Mouse (Mus musculus) hindbrain, embryonic 13.5 days (tissue): ENCODE measurements at regions not wholly inside any gene's neighbourhood (a gene's known extent, or its start where the extent isn't known, plus 50 kb on each side); places are given as distances from the start of the nearest gene placed in this dataset.

Experiments used
- ATAC-seq: fragments of 200-750 bp; cut with Nextera tagmentation; 2 replicates; pipeline ENCODE4 v1.8.0; 2017; ENCODE audit warnings: moderate TSS enrichment; ENCODE audit not compliant: low FRiP score
- H3K27ac ChIP-seq: fragments of 300-500 bp; sonication (generic); 2 replicates; pipeline ENCODE4 v1.5.1; 2015; ENCODE audit warnings: inconsistent platforms, mild to moderate bottlenecking, moderate library complexity
- H3K27me3 ChIP-seq: fragments of 300-500 bp; sonication (generic); 2 replicates; pipeline ENCODE4 v1.6.1; 2015; ENCODE audit warnings: mild to moderate bottlenecking, inconsistent platforms
- H3K36me3 ChIP-seq: fragments of 300-500 bp; sonication (generic); 2 replicates; pipeline ENCODE4 v1.6.1; 2015; ENCODE audit warnings: mild to moderate bottlenecking, inconsistent platforms
- H3K4me1 ChIP-seq: fragments of 300-500 bp; sonication (generic); replicated peaks from 2 replicates; pipeline ENCODE4 v1.6.1; 2015; ENCODE audit warnings: inconsistent platforms
- H3K4me2 ChIP-seq: fragments of 300-500 bp; sonication (generic); 2 replicates; pipeline ENCODE4 v1.6.1; 2015; ENCODE audit warnings: inconsistent platforms, mild to moderate bottlenecking, moderate library complexity
- H3K4me3 ChIP-seq: fragments of 300-500 bp; sonication (generic); 2 replicates; pipeline ENCODE4 v1.5.1; 2015; ENCODE audit warnings: mild to moderate bottlenecking, inconsistent platforms
- H3K9ac ChIP-seq: fragments of 300-500 bp; sonication (generic); 2 replicates; pipeline ENCODE4 v1.6.1; 2015; ENCODE audit warnings: mild to moderate bottlenecking, inconsistent platforms
- H3K9me3 ChIP-seq: fragments of 300-500 bp; sonication (generic); 2 replicates; pipeline ENCODE4 v1.6.1; 2016; ENCODE audit warnings: inconsistent platforms
- WGBS: fragments of 180-500 bp; shearing (Covaris S2); methylation state at CpG from one replicate; pipeline ENCODE4 v1.1.7; 2015; 5-methylcytosine and 5-hydroxymethylcytosine counted together

DNA sequence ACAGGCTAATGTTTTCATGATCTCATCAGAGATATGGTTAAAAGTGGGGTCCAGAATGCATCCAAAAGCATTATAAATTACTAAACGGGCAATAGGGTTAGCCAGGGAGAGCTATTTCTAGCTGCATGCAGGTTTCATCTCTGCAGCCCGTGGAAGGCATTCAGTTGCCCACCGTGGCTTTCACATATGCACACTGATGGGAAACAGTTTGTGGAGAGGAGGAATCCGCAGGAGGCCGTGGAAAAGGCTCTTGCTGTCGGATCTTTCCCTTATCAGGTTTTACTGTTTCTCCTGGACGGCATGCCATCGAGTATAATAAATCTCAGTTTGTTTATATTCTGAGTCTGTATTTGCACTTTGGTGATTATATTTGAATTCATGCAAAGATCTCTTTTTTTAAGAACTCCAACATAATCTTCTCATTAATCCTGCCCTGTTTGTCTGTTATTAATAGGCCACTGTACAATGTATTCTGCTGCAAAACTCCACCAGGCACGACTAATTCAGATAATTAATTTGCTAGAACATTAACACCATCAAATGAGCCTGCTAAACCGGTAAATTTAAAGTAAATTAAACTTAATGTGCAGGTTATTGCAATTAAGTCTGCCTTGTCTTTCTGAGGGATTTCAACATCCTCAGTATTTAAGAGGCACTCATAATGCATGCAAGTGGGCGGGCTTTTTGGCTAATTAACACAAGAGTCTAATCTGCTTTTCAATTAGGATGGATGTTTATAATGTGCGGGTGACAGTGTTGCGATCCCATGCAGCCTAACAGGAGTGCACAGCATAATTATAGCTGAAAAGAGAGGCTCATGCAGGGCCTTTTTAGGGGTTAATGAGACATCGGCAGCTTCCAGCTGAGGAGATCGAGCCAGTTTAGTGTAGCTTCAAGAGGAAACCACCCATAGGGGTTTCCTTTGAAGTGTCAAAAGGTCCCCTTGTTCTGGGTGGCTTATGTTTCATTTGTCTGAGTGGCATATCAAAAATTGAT is 170.2 kb downstream of the Pou4f1 start:
- H3K27ac ChIP-seq: no peak overlapping the region
- H3K4me3 ChIP-seq: no peak overlapping the region
- ATAC-seq: peak; percentile 88
- peaks cover 22% of the 10 kb centered on the region for H3K4me1 ChIP-seq
- WGBS: 29% methylated on average over 15 of the region's 15 CpGs
- H3K27me3 ChIP-seq: peaks cover 22% of the 10 kb centered on the region; the same call in 1 of the 2 replicates
- no peaks in the 10 kb centered on the region for H3K36me3 ChIP-seq
- H3K9ac ChIP-seq: no peak overlapping the region
- H3K4me2 ChIP-seq: 0 out of 2 replicates have a peak overlapping the region, but pooled peaks have one; percentile 8
- H3K9me3 ChIP-seq: no peaks in the 10 kb centered on the region

DNA sequence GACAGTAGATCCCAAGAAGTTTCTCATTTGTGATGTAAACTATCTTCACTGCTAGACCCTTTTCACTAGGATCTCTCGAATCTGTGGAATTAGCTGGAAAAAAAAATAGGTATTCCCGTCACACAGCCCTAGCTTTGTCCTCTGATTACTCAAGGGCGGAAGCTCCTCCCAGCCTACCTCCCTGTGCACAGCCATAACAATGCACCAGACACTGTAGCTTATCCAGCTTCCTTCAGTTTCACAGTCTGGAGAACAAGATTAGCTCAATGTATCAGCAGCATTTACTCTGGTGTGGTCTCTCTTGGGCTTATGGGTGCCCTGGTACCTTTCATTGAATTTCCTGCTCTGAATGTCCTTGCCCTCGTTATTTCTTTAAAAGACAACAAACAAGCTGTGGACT is 174.0 kb downstream of the Pou4f1 start:
- Histone ChIP-seq H3K36me3 (no peaks in the 10 kb centered on the region), H3K27ac (no peak overlapping the region), H3K9me3 (no peaks in the 10 kb centered on the region), H3K4me1 (peaks cover 22% of the 10 kb centered on the region), H3K4me2 (no peak overlapping the region), H3K27me3 (peaks cover 21% of the 10 kb centered on the region; the same call in 1 of the 2 replicates), H3K4me3 (no peak overlapping the region), H3K9ac (no peak overlapping the region)
- 44% methylated on average over 4 of the region's 4 CpGs for WGBS
- ATAC-seq: no peak

DNA sequence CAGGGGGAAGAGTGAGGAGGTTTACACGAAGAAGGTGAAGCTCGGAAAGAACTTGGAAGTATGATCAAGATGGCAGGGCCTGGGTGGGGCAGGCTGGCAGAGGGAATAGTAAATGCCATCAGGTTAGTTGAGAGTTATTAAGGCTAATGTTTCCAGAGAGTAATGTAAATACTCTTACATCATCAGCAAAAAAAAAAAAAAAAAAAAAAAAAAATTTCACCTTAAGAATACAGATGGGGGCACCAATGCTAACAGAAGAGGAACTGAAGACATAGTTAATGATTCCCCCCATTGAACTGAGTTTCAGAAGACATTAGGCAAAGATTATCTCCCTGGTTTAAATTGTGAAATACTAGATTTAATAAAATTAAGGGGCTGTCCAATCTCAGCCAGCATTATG is 174.7 kb downstream of the Pou4f1 start:
- ATAC-seq: no peak
- no peak overlapping the region for H3K27ac ChIP-seq
- WGBS: 100% methylated on average over 2 of the region's 2 CpGs

DNA sequence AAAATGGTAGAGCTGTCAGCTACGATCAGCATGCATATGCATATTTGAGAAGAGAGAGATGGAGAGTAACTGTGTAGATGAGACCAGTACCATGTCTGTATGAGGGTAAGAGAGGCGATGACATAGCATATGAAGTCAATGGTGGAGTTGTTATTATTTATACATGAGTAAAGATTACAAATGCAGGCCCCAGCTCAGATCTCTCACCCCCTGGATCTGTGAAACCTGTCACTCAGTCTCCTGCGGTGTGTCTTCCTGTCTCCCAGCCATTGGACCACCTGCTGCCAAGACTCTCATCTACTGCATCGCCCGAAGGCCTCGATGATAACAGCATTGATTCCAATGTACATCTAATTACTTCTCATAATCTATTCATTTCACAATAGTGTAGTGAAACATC is 187.4 kb downstream of the Pou4f1 start:
- H3K4me3 ChIP-seq: no peak overlapping the region
- H3K9me3 ChIP-seq: no peaks in the 10 kb centered on the region
- H3K27me3 ChIP-seq: no peaks in the 10 kb centered on the region
- H3K27ac ChIP-seq: no peak overlapping the region
- 67% methylated on average over 6 of the region's 6 CpGs for WGBS
- no peaks in the 10 kb centered on the region for H3K36me3 ChIP-seq
- ATAC-seq: peak; percentile 52; the same call in 1 of the 2 replicates
- H3K4me1 ChIP-seq: 0 out of 2 replicates have a peak, but pooled peaks cover 3% of the 10 kb centered on the region
- H3K9ac ChIP-seq: no peak overlapping the region
- no peak overlapping the region for H3K4me2 ChIP-seq

More for the DNA sequence above, 174.7 kb downstream of the Pou4f1 start:
- Histone ChIP-seq H3K4me1 (peaks cover 16% of the 10 kb centered on the region), H3K4me2 (no peak overlapping the region), H3K27me3 (peaks cover 19% of the 10 kb centered on the region; the same call in 1 of the 2 replicates), H3K36me3 (no peaks in the 10 kb centered on the region), H3K9ac (no peak overlapping the region), H3K4me3 (no peak overlapping the region), H3K9me3 (no peaks in the 10 kb centered on the region)

DNA sequence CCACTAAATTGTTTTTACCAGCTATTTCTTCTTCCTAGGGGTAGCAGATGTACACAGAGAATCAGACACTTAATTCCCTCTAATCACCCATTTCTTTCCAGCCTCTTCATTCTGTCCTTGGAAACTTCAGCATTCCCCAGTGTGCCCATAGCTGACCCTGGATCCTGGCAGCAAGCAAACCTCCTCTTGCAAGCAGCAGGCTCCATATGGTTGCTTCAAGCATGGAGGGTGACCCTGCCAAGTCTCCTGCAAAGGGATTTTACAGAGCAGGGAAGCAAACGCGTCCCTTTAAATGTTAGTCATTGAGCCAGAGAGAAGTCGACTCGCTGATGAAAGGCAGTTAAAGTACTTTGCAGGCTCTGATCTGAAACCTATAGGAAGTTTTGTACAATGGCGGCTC is 187.9 kb downstream of the Pou4f1 start:
- H3K4me3 ChIP-seq: no peak overlapping the region
- no peak overlapping the region for H3K9ac ChIP-seq
- no peak overlapping the region for H3K4me2 ChIP-seq
- no peaks in the 10 kb centered on the region for H3K27me3 ChIP-seq
- no peaks in the 10 kb centered on the region for H3K9me3 ChIP-seq
- ATAC-seq: no peak
- H3K27ac ChIP-seq: no peak overlapping the region
- 0 out of 2 replicates have a peak, but pooled peaks cover 3% of the 10 kb centered on the region for H3K4me1 ChIP-seq
- H3K36me3 ChIP-seq: no peaks in the 10 kb centered on the region
- 65% methylated on average over 5 of the region's 5 CpGs for WGBS

DNA sequence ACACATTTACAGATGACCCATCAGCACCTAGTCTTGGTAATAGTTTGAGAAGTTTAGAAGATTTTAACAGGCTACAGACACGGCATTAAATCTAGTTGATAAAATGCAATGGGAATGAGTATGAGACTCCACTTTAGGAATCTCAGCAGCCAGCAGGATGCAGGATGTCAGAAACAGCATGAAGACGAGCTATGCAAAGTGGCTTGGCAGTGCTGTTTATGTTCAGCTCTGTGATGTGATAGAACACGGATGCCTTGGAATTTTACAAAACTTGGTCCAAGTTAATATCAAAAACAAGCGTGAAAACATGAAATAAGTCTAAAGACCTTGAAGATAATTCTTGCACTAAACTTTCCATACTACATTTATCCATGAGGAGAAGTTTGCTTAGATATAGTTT is 193.0 kb downstream of the Pou4f1 start:
- Histone ChIP-seq H3K4me2 (no peak overlapping the region), H3K27me3 (0 out of 2 replicates have a peak, but pooled peaks cover 3% of the 10 kb centered on the region), H3K4me3 (no peak overlapping the region), H3K9me3 (no peaks in the 10 kb centered on the region), H3K4me1 (0 out of 2 replicates have a peak, but pooled peaks cover under 1% of the 10 kb centered on the region), H3K9ac (no peak overlapping the region), H3K36me3 (no peaks in the 10 kb centered on the region), H3K27ac (no peak overlapping the region)
- WGBS: 83% methylated on average over 4 of the region's 4 CpGs
- no peak for ATAC-seq

DNA sequence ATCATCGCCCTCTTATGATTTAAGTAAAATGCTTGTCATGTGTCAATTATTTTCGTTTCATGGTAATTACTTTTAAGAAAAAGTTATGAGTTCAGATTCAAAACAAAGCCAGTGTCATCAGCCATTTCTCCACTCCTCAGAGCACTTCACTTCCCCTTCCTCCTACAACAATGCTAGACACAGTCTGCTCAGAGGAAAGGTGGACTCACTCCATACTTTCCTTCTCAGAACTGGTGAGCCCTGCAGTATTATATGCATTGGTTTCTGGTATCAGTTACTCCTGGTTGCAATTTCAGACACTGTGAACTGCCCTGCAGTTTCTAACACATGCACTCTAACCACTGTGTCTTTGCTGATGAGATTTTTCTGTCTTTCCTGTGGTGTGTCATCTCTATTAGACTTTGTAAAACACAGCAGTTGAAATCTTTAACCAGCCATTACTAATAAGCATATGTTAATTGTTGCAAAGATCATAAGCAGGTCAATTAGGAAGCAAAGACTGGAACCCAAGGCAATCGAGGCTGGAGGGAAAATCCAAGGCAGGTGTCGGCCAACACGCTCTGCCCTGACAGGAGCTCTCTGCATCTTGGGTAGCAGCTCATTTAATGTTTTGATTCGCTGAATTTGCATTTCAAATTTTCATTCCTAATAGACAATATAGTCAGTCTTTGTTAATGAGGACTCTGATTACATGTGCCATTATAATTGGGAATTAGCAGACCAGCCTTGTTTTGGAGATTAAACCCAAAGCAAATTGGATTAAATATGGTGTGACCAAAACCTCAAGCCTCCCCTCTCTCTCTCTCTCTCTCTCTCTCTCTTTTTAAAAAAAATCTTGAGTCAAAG is 202.7 kb downstream of the Pou4f1 start:
- no peak overlapping the region for H3K4me2 ChIP-seq
- ATAC-seq: 0 out of 2 replicates have a peak, but pooled peaks have one; percentile 32
- 0 out of 2 replicates have a peak, but pooled peaks cover 6% of the 10 kb centered on the region for H3K27me3 ChIP-seq
- 58% methylated on average over 6 of the region's 6 CpGs for WGBS
- no peaks in the 10 kb centered on the region for H3K36me3 ChIP-seq
- H3K27ac ChIP-seq: no peak overlapping the region
- no peaks in the 10 kb centered on the region for H3K9me3 ChIP-seq
- no peak overlapping the region for H3K9ac ChIP-seq
- H3K4me3 ChIP-seq: no peak overlapping the region
- no peaks in the 10 kb centered on the region for H3K4me1 ChIP-seq

DNA sequence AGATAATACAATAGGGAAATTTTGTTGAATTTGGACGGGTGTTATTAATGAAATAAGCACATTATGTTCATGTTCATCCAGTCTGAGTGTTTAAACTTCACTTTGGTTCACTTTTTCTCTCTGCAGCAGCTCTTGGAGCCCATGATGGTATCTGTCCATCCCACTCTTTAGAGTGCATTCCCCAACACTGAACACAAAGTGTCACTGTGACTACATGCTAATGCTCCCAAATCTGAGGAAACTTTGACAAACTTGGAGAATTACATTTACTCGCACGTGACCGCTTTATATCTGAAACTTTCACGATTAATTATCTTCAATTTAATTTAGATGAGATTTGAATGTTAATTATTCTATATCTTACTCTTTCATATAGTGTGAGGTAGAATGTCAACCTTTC is 250.8 kb downstream of the Pou4f1 start:
- Histone ChIP-seq H3K27me3 (no peaks in the 10 kb centered on the region), H3K4me2 (no peak overlapping the region), H3K36me3 (no peaks in the 10 kb centered on the region), H3K9ac (no peak overlapping the region), H3K4me3 (no peak overlapping the region), H3K9me3 (no peaks in the 10 kb centered on the region), H3K4me1 (no peaks in the 10 kb centered on the region), H3K27ac (no peak overlapping the region)
- ATAC-seq: no peak
- 86% methylated on average over 5 of the region's 5 CpGs for WGBS

DNA sequence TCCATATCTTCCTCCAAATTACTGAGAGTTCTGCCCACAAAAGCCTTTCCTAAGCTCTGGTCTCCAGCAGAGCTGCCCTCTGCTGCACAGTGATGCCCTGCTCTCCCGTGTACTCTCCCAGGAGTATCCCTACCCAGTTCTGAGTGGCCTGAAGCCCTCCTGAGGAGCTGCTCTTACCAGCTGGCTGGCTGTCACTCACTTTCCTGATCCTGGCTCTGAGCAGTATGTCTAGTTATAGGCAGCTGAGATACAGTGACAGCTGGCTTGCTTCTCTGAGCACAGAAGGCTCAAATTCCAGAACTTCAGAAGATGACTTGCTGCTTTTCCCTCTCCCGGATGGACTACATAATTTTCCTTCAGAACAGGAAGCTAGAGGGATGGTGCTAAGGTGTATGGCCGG is 257.1 kb downstream of the Pou4f1 start:
- no peak for ATAC-seq
- Histone ChIP-seq H3K36me3 (no peaks in the 10 kb centered on the region), H3K4me2 (no peak overlapping the region), H3K4me3 (no peak overlapping the region), H3K9me3 (no peaks in the 10 kb centered on the region), H3K27ac (no peak overlapping the region), H3K9ac (no peak overlapping the region), H3K4me1 (no peaks in the 10 kb centered on the region), H3K27me3 (no peaks in the 10 kb centered on the region)
- 75% methylated on average over 3 of the region's 3 CpGs for WGBS

DNA sequence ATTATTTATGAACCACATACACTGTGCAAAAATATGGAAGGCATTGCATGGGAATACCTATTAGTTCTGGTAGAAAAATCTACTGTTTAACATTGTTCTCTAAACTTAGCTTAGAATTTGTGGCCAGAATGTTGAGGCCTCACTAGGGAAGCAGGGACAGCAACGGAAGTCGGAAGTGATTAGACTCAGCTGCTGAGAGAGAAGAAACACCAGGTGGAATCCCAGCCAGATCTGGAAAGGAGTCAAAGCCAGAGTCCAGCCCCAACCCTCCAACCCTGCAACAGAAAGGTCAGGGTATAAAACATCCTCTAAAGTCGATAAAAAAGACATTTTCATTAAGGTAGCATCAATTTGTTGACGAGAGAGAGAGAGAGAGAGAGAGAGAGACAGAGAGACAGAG is 258.9 kb downstream of the Pou4f1 start:
- no peak for ATAC-seq
- Histone ChIP-seq H3K9ac (no peak overlapping the region), H3K27me3 (no peaks in the 10 kb centered on the region), H3K9me3 (no peaks in the 10 kb centered on the region), H3K4me3 (no peak overlapping the region), H3K4me1 (no peaks in the 10 kb centered on the region), H3K36me3 (no peaks in the 10 kb centered on the region), H3K27ac (no peak overlapping the region), H3K4me2 (no peak overlapping the region)
- 78% methylated on average over 4 of the region's 4 CpGs for WGBS

DNA sequence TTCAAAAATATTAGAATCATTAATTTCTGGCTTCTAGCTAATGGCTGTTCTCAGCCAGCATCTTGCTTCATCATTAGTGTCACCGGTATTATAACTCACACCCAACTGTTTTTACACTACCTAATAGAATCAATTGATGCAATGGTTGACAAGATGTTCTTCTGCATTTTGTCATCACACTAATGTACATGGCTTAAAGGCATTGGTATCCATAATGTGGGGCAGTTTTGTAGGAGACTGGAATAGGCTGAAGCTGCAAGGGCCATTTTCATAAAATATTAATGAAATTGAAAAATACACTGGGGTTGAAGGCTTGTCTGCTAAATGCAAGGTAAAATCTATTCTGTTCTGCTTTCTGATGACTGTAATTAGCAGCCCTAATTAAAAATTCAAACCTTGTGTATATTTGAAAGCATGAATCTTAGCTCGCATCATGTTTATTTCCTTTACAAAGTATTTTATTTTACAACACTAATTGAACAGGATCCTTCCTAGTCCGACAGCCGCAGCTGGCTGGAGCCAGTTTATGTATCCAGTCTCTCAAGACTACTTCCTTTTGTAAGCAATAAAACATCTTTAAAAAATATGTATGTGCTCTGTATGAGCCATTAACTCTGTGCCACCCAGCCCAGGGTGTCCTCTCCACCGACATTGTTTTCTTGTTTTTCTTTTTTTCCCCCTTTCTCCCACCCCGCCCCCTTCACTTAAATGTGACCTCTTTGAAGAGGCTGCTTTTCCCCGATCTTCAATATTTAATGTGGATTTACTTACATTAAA is 259.6 kb downstream of the Pou4f1 start:
- Histone ChIP-seq H3K9ac (no peak overlapping the region), H3K9me3 (no peaks in the 10 kb centered on the region), H3K4me1 (no peaks in the 10 kb centered on the region), H3K27ac (no peak overlapping the region), H3K4me2 (no peak overlapping the region), H3K36me3 (no peaks in the 10 kb centered on the region), H3K27me3 (no peaks in the 10 kb centered on the region), H3K4me3 (no peak overlapping the region)
- ATAC-seq: peak; percentile 57; the same call in 1 of the 2 replicates
- 70% methylated on average over 7 of the region's 7 CpGs for WGBS
